Mouse (Mus musculus) brown adipose tissue, adult 24 weeks (tissue): Measurements from ENCODE around the gene Speer4e. TPM values are rescaled to one million over a fixed set of nuclear protein-coding genes. Genes with fewer than 3 reads are reported as not detected.
"Not testable (repeated sequence)": the region's sequence is repeated elsewhere in the genome, so short reads cannot be mapped to it uniquely, and the experiment has no call there.

Experiments
- H3K27ac ChIP-seq: fragments of 200-500 bp; replicated peaks from 2 replicates; pipeline ENCODE4 v1.5.1; 2012; ENCODE audit warnings: low read depth, mild to moderate bottlenecking, low read length
- H3K4me1 ChIP-seq: fragments of 200-500 bp; 2 replicates; pipeline ENCODE4 v1.6.1; 2012; ENCODE audit warnings: low read length, mixed read lengths; ENCODE audit not compliant: control insufficient read depth, insufficient read depth, insufficient read length
- H3K4me3 ChIP-seq: fragments of 200-500 bp; 2 replicates; pipeline ENCODE4 v1.5.1; 2012; ENCODE audit warnings: low read depth, mild to moderate bottlenecking, low read length, moderate library complexity; ENCODE audit not compliant: insufficient read depth
- polyA plus RNA-seq: library from polyadenylated mRNA; stranded (reverse); fragments of >200 nt; gene quantifications from 2 replicates; pipeline ENCODE4 v1.2.4, GENCODE M21; 2012; ENCODE audit not compliant: missing spikeins, insufficient read depth, insufficient read length

The Speer4e gene
- polyA plus RNA-seq, 1 experiment = not detected

GRCm38 (mm10) chr5:14933721-14934120 lies 4.5 kb downstream of the Speer4e start:
- H3K27ac ChIP-seq, H3K4me3 ChIP-seq, H3K4me1 ChIP-seq: not testable (repeated sequence)

GRCm38 (mm10) chr5:14927047-14927446 lies 11.2 kb downstream of the Speer4e start:
- not testable (repeated sequence) for H3K4me3 ChIP-seq, H3K27ac ChIP-seq, H3K4me1 ChIP-seq

GRCm38 (mm10) chr5:14914799-14915198 lies 23.4 kb downstream of the Speer4e start, which contains the start of gene Gm9758:
TSS of gene Gm9758 (minus strand) at chr5:14914899.
- H3K4me1 ChIP-seq, H3K27ac ChIP-seq, H3K4me3 ChIP-seq: not testable (repeated sequence)

- H3K27ac ChIP-seq, H3K4me3 ChIP-seq, H3K4me1 ChIP-seq: not testable (repeated sequence)
These were observed 23.9 kb downstream of the Speer4e start for GRCm38 (mm10) chr5:14914361-14914760.

GRCm38 (mm10) chr5:14903539-14903938 lies 34.7 kb downstream of the Speer4e start:
- H3K4me1 ChIP-seq, H3K4me3 ChIP-seq, H3K27ac ChIP-seq: not testable (repeated sequence)

GRCm38 (mm10) chr5:14892242-14892641 lies 46.0 kb downstream of the Speer4e start:
- Histone ChIP-seq H3K27ac (no peak overlapping the region), H3K4me1 (no peaks in the 10 kb centered on the region), H3K4me3 (no peak overlapping the region)

GRCm38 (mm10) chr5:14885291-14885690 lies 52.9 kb downstream of the Speer4e start:
- H3K27ac ChIP-seq, H3K4me1 ChIP-seq, H3K4me3 ChIP-seq: not testable (repeated sequence)

Other genes starting within 250 kb of the Speer4e start
- gene Gm9758, start 23.5 kb downstream of the Speer4e start, polyA plus RNA-seq = not detected in 2 replicates
- not detected in 2 replicates for gene Gm10354, start 40.5 kb upstream of the Speer4e start, polyA plus RNA-seq
- gene Gm17019, start 94.6 kb upstream of the Speer4e start, polyA plus RNA-seq = not detected in 2 replicates